Mouse (Mus musculus) olfactory bulb, adult 2 months (tissue): ENCODE results near the gene Olfr1145. TPM values are rescaled to one million over a fixed set of nuclear protein-coding genes. Genes with fewer than 3 reads are reported as not detected.

Experiments
- H3K27ac ChIP-seq: fragments of 200-500 bp; 2 replicates; pipeline ENCODE4 v1.5.1; 2012; ENCODE audit warnings: low read depth, low read length; ENCODE audit not compliant: insufficient read depth
- H3K4me1 ChIP-seq: fragments of 200-500 bp; 2 replicates; pipeline ENCODE4 v1.6.1; 2012; ENCODE audit warnings: low read length; ENCODE audit not compliant: control insufficient read depth, insufficient read depth
- H3K4me3 ChIP-seq: fragments of 200-500 bp; 2 replicates; pipeline ENCODE4 v1.5.1; 2012; ENCODE audit warnings: mild to moderate bottlenecking, low read depth, low read length, moderate library complexity; ENCODE audit not compliant: insufficient read depth
- CTCF ChIP-seq: fragments of 200-500 bp; IDR thresholded peaks from 2 replicates; pipeline ENCODE4 v1.5.1; 2012; ENCODE audit warnings: low read depth, mild to moderate bottlenecking, low read length, moderate library complexity; ENCODE audit not compliant: insufficient read depth
- POLR2A ChIP-seq: fragments of 200-500 bp; IDR thresholded peaks from 2 replicates; pipeline ENCODE4 v1.6.1; 2012; ENCODE audit warnings: mild to moderate bottlenecking, low read depth, low read length, moderate library complexity; ENCODE audit not compliant: insufficient read depth
- WGBS: fragments of 180-500 bp; shearing (Covaris S2); methylation state at CpG from one replicate; pipeline ENCODE4 v1.1.7; 2018; 5-methylcytosine and 5-hydroxymethylcytosine counted together
- polyA plus RNA-seq: library from polyadenylated mRNA; stranded (reverse); fragments of >200 nt; gene quantifications from 2 replicates; pipeline ENCODE4 v1.2.4, GENCODE M21; 2012; ENCODE audit warnings: low replicate concordance; ENCODE audit not compliant: missing spikeins, insufficient read depth, insufficient read length

The Olfr1145 gene
- polyA plus RNA-seq: not detected in 2 replicates

GRCm38 (mm10) chr2:87809522-87809921 is at the start of gene Olfr1145:
Gene Olfr1145, plus strand, starts transcription at chr2:87809822.
- 93% methylated on average over 1 of the region's 1 CpGs for WGBS
- TF ChIP-seq POLR2A: no peak
- no peak for TF ChIP-seq CTCF

GRCm38 (mm10) chr2:87776143-87776542 is 33.5 kb upstream of the Olfr1145 start:
- TF ChIP-seq CTCF: no peak
- TF ChIP-seq POLR2A: no peak
- Histone ChIP-seq H3K4me1 (no peaks in the 10 kb centered on the region), H3K27ac (no peak overlapping the region), H3K4me3 (no peak overlapping the region)
- 39% methylated on average over 1 of the region's 1 CpGs for WGBS

More at GRCm38 (mm10) chr2:87809522-87809921, at the start of gene Olfr1145:
- no peak within 1 kb of the TSS for H3K4me3 ChIP-seq
- no peak within 1 kb of the TSS for H3K27ac ChIP-seq
- no peaks in the 10 kb centered on the region for H3K4me1 ChIP-seq

GRCm38 (mm10) chr2:87779183-87779582 is 30.4 kb upstream of the Olfr1145 start, which contains the start of gene Olfr152:
Gene Olfr152, plus strand, starts transcription at chr2:87779483.
- Histone ChIP-seq H3K4me1 (no peaks in the 10 kb centered on the region), H3K4me3 (no peak within 1 kb of the TSS), H3K27ac (no peak within 1 kb of the TSS)
- TF ChIP-seq POLR2A (no peak), CTCF (no peak)
- WGBS: 75% methylated on average over 4 of the region's 4 CpGs

- Histone ChIP-seq H3K4me3 (no peak within 1 kb of the TSS), H3K4me1 (no peaks in the 10 kb centered on the region), H3K27ac (no peak within 1 kb of the TSS)
- TF ChIP-seq POLR2A (no peak), CTCF (no peak)
Observed at GRCm38 (mm10) chr2:87800292-87800691, 9.3 kb upstream of the Olfr1145 start, which contains the start of gene Olfr1143. Gene Olfr1143, plus strand, starts transcription at chr2:87800592.

- Histone ChIP-seq H3K4me1 (no peaks in the 10 kb centered on the region), H3K27ac (no peak within 1 kb of the TSS), H3K4me3 (no peak within 1 kb of the TSS)
- WGBS: 97% methylated on average over 1 of the region's 1 CpGs
- TF ChIP-seq POLR2A: no peak
- TF ChIP-seq CTCF: no peak
Observed at GRCm38 (mm10) chr2:87830233-87830632, 20.6 kb downstream of the Olfr1145 start, which contains the start of gene Olfr1148. Gene Olfr1148, plus strand, starts transcription at chr2:87830533.

- no peaks in the 10 kb centered on the region for H3K4me1 ChIP-seq
- H3K4me3 ChIP-seq: no peak within 1 kb of the TSS
- 88% methylated on average over 1 of the region's 1 CpGs for WGBS
- no peak within 1 kb of the TSS for H3K27ac ChIP-seq
- TF ChIP-seq CTCF (no peak), POLR2A (no peak)
Observed at GRCm38 (mm10) chr2:87843693-87844092, 34.1 kb downstream of the Olfr1145 start, which contains the start of gene Olfr1150-ps1. Gene Olfr1150-ps1, plus strand, starts transcription at chr2:87843993.

DNA sequence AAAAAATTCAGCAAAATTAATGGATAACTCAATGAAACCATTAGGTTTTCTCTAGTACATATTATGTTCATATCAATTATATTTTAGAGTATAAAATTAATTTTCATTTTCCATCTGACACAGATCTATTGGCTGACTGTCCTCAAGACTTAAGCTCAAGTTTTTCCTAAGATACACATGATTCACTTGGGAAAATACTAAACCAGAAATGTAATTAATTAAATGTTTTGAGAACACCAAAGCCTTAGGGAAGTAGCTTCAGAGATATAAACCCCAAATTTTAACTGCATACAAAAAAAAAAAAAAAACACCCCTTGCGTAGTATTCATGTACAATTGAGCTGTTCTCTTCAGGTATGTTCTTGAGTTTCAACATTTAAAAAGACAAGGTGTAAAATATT is 45.9 kb downstream of the Olfr1145 start, which contains the start of gene Olfr1151:
TSS of gene Olfr1151 (plus strand) at position 301 of the 400 bp plus-strand sequence.
- no peak for TF ChIP-seq CTCF
- TF ChIP-seq POLR2A: no peak
- H3K4me1 ChIP-seq: no peaks in the 10 kb centered on the region
- 88% methylated on average over 1 of the region's 1 CpGs for WGBS
- H3K27ac ChIP-seq: no peak within 1 kb of the TSS
- H3K4me3 ChIP-seq: no peak within 1 kb of the TSS

Other genes with a start within 250 kb of the Olfr1145 start
- gene Olfr1129, start 235.9 kb upstream of the Olfr1145 start, polyA plus RNA-seq: not detected in 2 replicates
- not detected in 2 replicates for gene Olfr1130, start 203.6 kb upstream of the Olfr1145 start, polyA plus RNA-seq
- gene Olfr1131, start 182.7 kb upstream of the Olfr1145 start, polyA plus RNA-seq: not detected in 2 replicates
- gene Olfr1132, start 172.3 kb upstream of the Olfr1145 start, polyA plus RNA-seq: not detected in 2 replicates
- gene Olfr1133, start 162.4 kb upstream of the Olfr1145 start, polyA plus RNA-seq: not detected in 2 replicates
- not detected in 2 replicates for gene Olfr1134, start 151.4 kb upstream of the Olfr1145 start, polyA plus RNA-seq
- gene Olfr1135, start 136.2 kb upstream of the Olfr1145 start, polyA plus RNA-seq: not detected in 2 replicates
- not detected in 2 replicates for gene Olfr1136, start 115.9 kb upstream of the Olfr1145 start, polyA plus RNA-seq
- not detected in 2 replicates for gene Olfr1137, start 96.6 kb upstream of the Olfr1145 start, polyA plus RNA-seq
- not detected in 2 replicates for gene Olfr1138, start 69.8 kb upstream of the Olfr1145 start, polyA plus RNA-seq
- gene Olfr1140, start 66.1 kb upstream of the Olfr1145 start, polyA plus RNA-seq: not detected in 2 replicates
- not detected in 2 replicates for gene Olfr1141, start 55.8 kb upstream of the Olfr1145 start, polyA plus RNA-seq
- gene Olfr152, start 30.3 kb upstream of the Olfr1145 start, polyA plus RNA-seq: not detected in 2 replicates
- gene Olfr1143, start 9.2 kb upstream of the Olfr1145 start, polyA plus RNA-seq: not detected in 2 replicates
- not detected in 2 replicates for gene Olfr1148, start 20.7 kb downstream of the Olfr1145 start, polyA plus RNA-seq
- not detected in 2 replicates for gene Olfr1150-ps1, start 34.2 kb downstream of the Olfr1145 start, polyA plus RNA-seq
- gene Olfr1151, start 46.0 kb downstream of the Olfr1145 start, polyA plus RNA-seq: not detected in 2 replicates
- not detected in 2 replicates for gene Olfr1152, start 56.7 kb downstream of the Olfr1145 start, polyA plus RNA-seq
- gene Olfr1153, start 85.1 kb downstream of the Olfr1145 start, polyA plus RNA-seq: not detected in 2 replicates
- gene Olfr1154, start 95.3 kb downstream of the Olfr1145 start, polyA plus RNA-seq: not detected in 2 replicates
- not detected in 2 replicates for gene Olfr1155, start 135.3 kb downstream of the Olfr1145 start, polyA plus RNA-seq
- not detected in 2 replicates for gene Olfr1156, start 143.3 kb downstream of the Olfr1145 start, polyA plus RNA-seq
- gene Olfr1157, start 158.5 kb downstream of the Olfr1145 start, polyA plus RNA-seq: not detected in 2 replicates
- not detected in 2 replicates for gene Olfr74, start 164.8 kb downstream of the Olfr1145 start, polyA plus RNA-seq
- gene Olfr1158, start 180.3 kb downstream of the Olfr1145 start, polyA plus RNA-seq: not detected in 2 replicates
- not detected in 2 replicates for gene Olfr1160, start 198.4 kb downstream of the Olfr1145 start, polyA plus RNA-seq
- gene Olfr1161, start 213.0 kb downstream of the Olfr1145 start, polyA plus RNA-seq: not detected in 2 replicates
- gene Olfr73, start 227.9 kb downstream of the Olfr1145 start, polyA plus RNA-seq: not detected in 2 replicates
- gene Olfr1162, start 241.3 kb downstream of the Olfr1145 start, polyA plus RNA-seq: not detected in 2 replicates